Mouse (Mus musculus) ES-CJ7 (cell line): ENCODE data around the gene Erich4.
"Not testable (repeated sequence)": the region's sequence is repeated elsewhere in the genome, so short reads cannot be mapped to it uniquely, and the experiment has no call there.

Source experiments
- DNase-seq: peaks from one replicate; pipeline ENCODE4 v3.0.0; 2011; ENCODE audit warnings: low read depth, low spot score

Gene Erich4

DNA sequence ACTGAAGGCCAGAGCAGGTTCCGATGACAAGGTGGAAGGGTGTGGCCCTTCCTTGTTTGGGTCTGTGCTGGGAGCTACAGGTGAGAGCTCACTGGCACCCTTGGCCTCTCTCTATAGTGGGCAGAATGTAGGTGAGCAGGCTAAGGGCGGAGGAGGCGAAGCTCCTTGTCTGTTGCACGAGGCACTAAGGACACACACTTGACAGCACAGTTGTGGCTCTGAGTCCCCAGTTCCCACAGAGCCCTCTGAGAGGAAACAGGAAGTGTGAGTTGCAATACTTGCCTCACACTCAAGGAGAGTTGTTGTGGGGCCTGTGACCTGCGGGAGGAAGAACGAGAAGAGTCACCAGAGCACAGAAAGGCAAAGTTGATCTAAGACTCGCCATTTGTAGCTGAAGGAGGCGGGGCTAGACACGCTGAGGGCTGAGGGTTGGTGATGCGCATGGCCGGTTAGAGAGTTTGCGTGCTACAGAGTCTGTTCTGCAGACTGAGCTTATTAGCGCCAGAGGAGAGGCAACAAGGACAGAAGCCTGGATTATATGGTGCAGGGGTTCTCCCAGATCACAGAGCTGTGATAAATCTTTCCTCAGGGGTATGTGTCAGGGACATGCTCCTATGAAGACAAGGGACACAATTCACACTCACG is 38.8 kb downstream of the Erich4 start:
- DNase-seq, result not testable (repeated sequence)

DNA sequence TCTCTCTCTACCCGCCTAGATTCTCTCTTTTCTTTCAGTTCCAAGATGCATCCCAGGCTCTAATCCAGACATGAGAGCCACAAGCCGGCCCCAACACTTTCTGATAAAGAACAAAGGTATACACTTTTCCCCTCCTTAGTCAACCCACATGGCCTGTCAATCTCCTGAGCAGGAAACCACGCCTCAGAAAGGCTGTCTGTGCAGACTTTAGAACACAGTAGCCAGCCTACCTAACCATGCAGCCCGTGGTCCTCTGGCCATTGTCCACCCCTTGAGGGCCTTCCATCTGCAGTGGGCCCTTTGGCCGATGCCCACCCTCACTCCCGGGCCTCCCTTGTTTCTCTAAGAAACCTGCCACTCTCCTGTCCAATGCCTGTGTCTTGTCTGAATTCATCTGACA is 39.4 kb downstream of the Erich4 start:
- not testable (repeated sequence) for DNase-seq

- no peak for DNase-seq
These were observed 39.8 kb downstream of the Erich4 start for GRCm38 (mm10) chr7:25575870-25576269.

- DNase-seq, result no peak
These were observed 40.6 kb downstream of the Erich4 start for GRCm38 (mm10) chr7:25575105-25575504.

- not testable (repeated sequence) for DNase-seq
These were observed 41.9 kb downstream of the Erich4 start for GRCm38 (mm10) chr7:25573806-25574205.

DNA sequence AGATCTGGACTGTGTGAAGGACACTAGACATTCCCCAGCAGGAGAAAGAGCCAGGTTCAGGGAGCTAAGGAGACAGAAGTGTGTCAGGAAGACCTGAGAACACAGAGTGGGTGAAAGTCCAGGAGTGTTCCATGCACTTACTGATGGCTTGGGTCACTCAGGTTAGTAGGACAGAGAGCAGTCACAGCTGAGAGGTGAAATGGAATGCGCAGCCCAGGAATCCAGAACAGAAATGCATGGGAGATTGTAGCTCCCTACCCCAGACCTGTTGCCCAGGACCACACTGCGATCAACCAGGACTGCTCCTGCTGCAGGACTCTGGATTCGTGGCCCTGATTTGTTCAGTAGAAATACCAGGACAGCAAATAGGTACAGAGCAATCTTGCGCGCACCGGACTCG is 47.0 kb downstream of the Erich4 start:
- DNase-seq, result no peak
